Mouse (Mus musculus): ENCODE data around the gene Pecr. TPM values are rescaled to one million over a fixed set of nuclear protein-coding genes. Genes with fewer than 3 reads are reported as not detected.

The Pecr gene
- polyA plus RNA-seq, 1 experiment from 2014 or later, result 132 TPM

DNA sequence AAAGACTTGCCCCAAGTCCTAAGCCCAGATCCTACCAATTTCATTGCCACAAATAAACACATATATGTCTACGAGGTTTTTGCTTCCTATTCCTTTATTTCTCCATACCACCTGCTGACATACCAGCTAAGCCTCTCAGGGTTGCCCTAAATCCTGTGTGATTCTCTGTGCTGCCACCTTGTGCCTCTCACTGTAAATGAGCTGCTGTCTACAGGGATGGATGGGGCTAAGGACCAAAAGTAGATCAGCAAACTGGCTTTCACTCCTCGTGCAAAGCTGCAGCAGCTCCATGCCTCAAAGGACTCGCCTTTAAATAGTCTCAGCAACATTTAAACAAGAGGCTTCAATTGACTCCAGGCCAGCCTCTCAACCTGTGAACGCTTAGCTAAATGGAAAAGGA lies 64.1 kb downstream of the Pecr start:
- Histone ChIP-seq H3K27ac (ENCODE audit: low read depth) (no peak overlapping the region), H3K9me3 (ENCODE audit: low read length) (no peaks in the 10 kb centered on the region), H3K27me3 (ENCODE audit: insufficient read depth, low read length) (0 out of 2 replicates have a peak, but pooled peaks cover 5% of the 10 kb centered on the region), H3K36me3 (replicated peaks; ENCODE audit: insufficient read depth, low read length) (no peaks in the 10 kb centered on the region), H3K4me2 (ENCODE audit: low read depth, low read length) (no peak overlapping the region), H3K4me1 (ENCODE audit: insufficient read depth) (peaks cover 1% of the 10 kb centered on the region), H3K9ac (replicated peaks) (no peak overlapping the region), H3K4me3 (ENCODE audit: low read depth, low read length) (no peak overlapping the region)
- ATAC-seq, result peak; percentile 66
- WGBS (ENCODE audit: insufficient replicate concordance), result 24% methylated on average over 4 of the region's 4 CpGs
- peak; percentile 39 for DNase-seq
- TF ChIP-seq EP300 (IDR thresholded peaks at IDR 0.05; ENCODE audit: low read depth) (no peak), CTCF (IDR thresholded peaks at IDR 0.05; ENCODE audit: low read depth) (peak; percentile 63)

GRCm38 (mm10) chr1:72219116-72219515 lies 65.0 kb downstream of the Pecr start:
- no peaks in the 10 kb centered on the region for H3K9me3 ChIP-seq (ENCODE audit: low read length)
- ATAC-seq (peak; percentile 61), DNase-seq (no peak)
- 52% methylated on average over 2 of the region's 2 CpGs for WGBS (ENCODE audit: insufficient replicate concordance)
- H3K36me3 ChIP-seq (replicated peaks; ENCODE audit: insufficient read depth, low read length), result no peaks in the 10 kb centered on the region
- peaks cover 7% of the 10 kb centered on the region for H3K4me1 ChIP-seq (ENCODE audit: insufficient read depth)
- 0 out of 2 replicates have a peak, but pooled peaks cover 2% of the 10 kb centered on the region for H3K27me3 ChIP-seq (ENCODE audit: insufficient read depth, low read length)
- no peak overlapping the region for H3K27ac ChIP-seq (ENCODE audit: low read depth)
- no peak overlapping the region for H3K9ac ChIP-seq (replicated peaks)
- no peak overlapping the region for H3K4me3 ChIP-seq (ENCODE audit: low read depth, low read length)
- TF ChIP-seq EP300 (IDR thresholded peaks at IDR 0.05; ENCODE audit: low read depth) (no peak), CTCF (IDR thresholded peaks at IDR 0.05; ENCODE audit: low read depth) (no peak)
- H3K4me2 ChIP-seq (ENCODE audit: low read depth, low read length), result no peak overlapping the region

DNA sequence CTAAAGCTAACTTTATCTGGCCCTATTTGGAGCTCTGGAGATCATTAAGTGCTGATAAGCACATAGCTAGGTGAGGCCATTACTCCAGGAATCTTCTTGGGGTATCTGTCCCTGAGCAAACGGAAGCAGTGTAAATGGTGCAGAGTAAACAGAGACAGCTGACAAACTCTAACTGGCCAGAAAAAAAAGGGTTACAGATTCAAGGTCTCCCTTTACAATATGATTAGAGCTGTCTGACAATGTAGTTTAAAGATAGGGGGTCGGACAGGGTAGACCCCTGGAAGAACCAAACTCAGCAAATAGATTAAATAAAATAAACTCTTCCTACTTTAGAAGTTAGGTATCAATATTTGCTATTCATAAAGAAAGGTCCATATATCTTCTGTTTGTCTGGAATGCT lies 65.5 kb downstream of the Pecr start:
- ATAC-seq, result no peak
- 0 out of 2 replicates have a peak, but pooled peaks cover 2% of the 10 kb centered on the region for H3K27me3 ChIP-seq (ENCODE audit: insufficient read depth, low read length)
- no peak for DNase-seq
- no peak for TF ChIP-seq EP300 (IDR thresholded peaks at IDR 0.05; ENCODE audit: low read depth)
- no peak for TF ChIP-seq CTCF (IDR thresholded peaks at IDR 0.05; ENCODE audit: low read depth)
- no peak overlapping the region for H3K9ac ChIP-seq (replicated peaks)
- no peaks in the 10 kb centered on the region for H3K36me3 ChIP-seq (replicated peaks; ENCODE audit: insufficient read depth, low read length)
- no peak overlapping the region for H3K27ac ChIP-seq (ENCODE audit: low read depth)
- peaks cover 7% of the 10 kb centered on the region for H3K4me1 ChIP-seq (ENCODE audit: insufficient read depth)
- no peaks in the 10 kb centered on the region for H3K9me3 ChIP-seq (ENCODE audit: low read length)
- H3K4me3 ChIP-seq (ENCODE audit: low read depth, low read length), result no peak overlapping the region
- 39% methylated on average over 2 of the region's 2 CpGs for WGBS (ENCODE audit: insufficient replicate concordance)
- H3K4me2 ChIP-seq (ENCODE audit: low read depth, low read length), result no peak overlapping the region

GRCm38 (mm10) chr1:72216761-72217160 lies 67.4 kb downstream of the Pecr start:
- DNase-seq (no peak), ATAC-seq (no peak)
- no peaks in the 10 kb centered on the region for H3K9me3 ChIP-seq (ENCODE audit: low read length)
- H3K4me2 ChIP-seq (ENCODE audit: low read depth, low read length), result no peak overlapping the region
- H3K27me3 ChIP-seq (ENCODE audit: insufficient read depth, low read length), result 0 out of 2 replicates have a peak, but pooled peaks cover 3% of the 10 kb centered on the region
- H3K36me3 ChIP-seq (replicated peaks; ENCODE audit: insufficient read depth, low read length), result no peaks in the 10 kb centered on the region
- 80% methylated on average over 7 of the region's 7 CpGs for WGBS (ENCODE audit: insufficient replicate concordance)
- H3K4me3 ChIP-seq (ENCODE audit: low read depth, low read length), result no peak overlapping the region
- H3K27ac ChIP-seq (ENCODE audit: low read depth), result no peak overlapping the region
- TF ChIP-seq EP300 (IDR thresholded peaks at IDR 0.05; ENCODE audit: low read depth) (no peak), CTCF (IDR thresholded peaks at IDR 0.05; ENCODE audit: low read depth) (no peak)
- peaks cover 7% of the 10 kb centered on the region for H3K4me1 ChIP-seq (ENCODE audit: insufficient read depth)
- H3K9ac ChIP-seq (replicated peaks), result no peak overlapping the region

DNA sequence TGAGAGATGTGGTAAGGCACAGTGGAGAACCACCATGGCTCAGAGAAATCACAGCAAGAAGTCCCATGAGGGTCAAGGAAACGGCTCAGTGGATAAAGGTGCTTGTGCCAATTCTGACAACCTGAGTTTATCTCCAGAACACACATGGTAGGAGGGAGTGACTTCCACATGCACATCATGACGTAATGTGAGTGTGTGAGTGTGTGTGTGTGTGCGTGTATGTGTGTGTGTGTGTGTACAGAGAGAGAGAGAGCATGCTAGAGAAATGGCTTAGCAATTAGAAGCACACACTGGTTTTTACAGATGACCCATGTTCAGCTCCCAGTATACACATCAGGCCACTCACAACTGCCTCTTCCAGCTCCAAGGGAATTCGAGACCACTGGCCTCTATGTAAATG lies 68.9 kb downstream of the Pecr start:
- ATAC-seq (no peak), DNase-seq (no peak)
- WGBS (ENCODE audit: insufficient replicate concordance), result 44% methylated on average over 4 of the region's 4 CpGs
- Histone ChIP-seq H3K36me3 (replicated peaks; ENCODE audit: insufficient read depth, low read length) (no peaks in the 10 kb centered on the region), H3K27ac (ENCODE audit: low read depth) (no peak overlapping the region), H3K4me3 (ENCODE audit: low read depth, low read length) (no peak overlapping the region), H3K9ac (replicated peaks) (no peak overlapping the region), H3K4me2 (ENCODE audit: low read depth, low read length) (no peak overlapping the region), H3K4me1 (ENCODE audit: insufficient read depth) (peaks cover 10% of the 10 kb centered on the region), H3K9me3 (ENCODE audit: low read length) (no peaks in the 10 kb centered on the region), H3K27me3 (ENCODE audit: insufficient read depth, low read length) (0 out of 2 replicates have a peak, but pooled peaks cover 3% of the 10 kb centered on the region)
- TF ChIP-seq EP300 (IDR thresholded peaks at IDR 0.05; ENCODE audit: low read depth), result no peak
- no peak for TF ChIP-seq CTCF (IDR thresholded peaks at IDR 0.05; ENCODE audit: low read depth)

DNA sequence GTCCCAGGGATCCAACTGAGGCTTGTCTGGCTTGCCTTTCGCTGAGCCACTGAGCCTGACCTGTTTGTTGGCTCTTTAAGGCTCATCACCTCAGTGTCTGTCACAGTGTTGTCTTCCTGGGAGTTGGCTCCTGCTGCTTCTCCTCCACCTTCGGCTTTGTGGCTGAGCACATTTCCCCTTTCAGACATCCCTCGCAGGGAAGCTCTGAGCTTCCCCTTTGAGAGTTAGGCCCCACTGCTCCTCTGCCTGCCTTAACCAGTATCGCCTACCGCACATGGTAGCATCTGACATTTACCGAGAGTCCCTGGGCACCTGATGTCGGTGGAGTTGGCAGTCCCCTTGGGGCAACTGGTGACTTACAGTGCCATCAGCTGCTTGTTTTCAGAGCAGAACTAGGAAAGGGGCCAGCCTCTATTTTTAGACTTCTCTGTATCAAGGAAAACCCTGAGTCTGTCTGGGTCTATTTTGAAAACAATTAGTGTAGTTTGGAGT lies 69.6 kb downstream of the Pecr start:
- DNase-seq, result peak; percentile 34
- no peaks in the 10 kb centered on the region for H3K36me3 ChIP-seq (replicated peaks; ENCODE audit: insufficient read depth, low read length)

More for the DNA sequence above, 69.6 kb downstream of the Pecr start:
- no peak for ATAC-seq
- H3K9me3 ChIP-seq (ENCODE audit: low read length), result no peaks in the 10 kb centered on the region
- no peak overlapping the region for H3K4me2 ChIP-seq (ENCODE audit: low read depth, low read length)
- H3K27ac ChIP-seq (ENCODE audit: low read depth), result no peak overlapping the region
- TF ChIP-seq CTCF (IDR thresholded peaks at IDR 0.05; ENCODE audit: low read depth) (no peak), EP300 (IDR thresholded peaks at IDR 0.05; ENCODE audit: low read depth) (no peak)
- peaks cover 10% of the 10 kb centered on the region for H3K4me1 ChIP-seq (ENCODE audit: insufficient read depth)
- no peak overlapping the region for H3K9ac ChIP-seq (replicated peaks)
- 0 out of 2 replicates have a peak, but pooled peaks cover 3% of the 10 kb centered on the region for H3K27me3 ChIP-seq (ENCODE audit: insufficient read depth, low read length)
- no peak overlapping the region for H3K4me3 ChIP-seq (ENCODE audit: low read depth, low read length)
- WGBS (ENCODE audit: insufficient replicate concordance), result 29% methylated on average over 7 of the region's 7 CpGs

Measured in liver, postnatal 0 days (tissue).